Mouse (Mus musculus): ENCODE measurements around the gene Cyp2d9.
"Not testable (repeated sequence)": the region's sequence is repeated elsewhere in the genome, so short reads cannot be mapped to it uniquely, and the experiment has no call there.

Gene Cyp2d9

DNA sequence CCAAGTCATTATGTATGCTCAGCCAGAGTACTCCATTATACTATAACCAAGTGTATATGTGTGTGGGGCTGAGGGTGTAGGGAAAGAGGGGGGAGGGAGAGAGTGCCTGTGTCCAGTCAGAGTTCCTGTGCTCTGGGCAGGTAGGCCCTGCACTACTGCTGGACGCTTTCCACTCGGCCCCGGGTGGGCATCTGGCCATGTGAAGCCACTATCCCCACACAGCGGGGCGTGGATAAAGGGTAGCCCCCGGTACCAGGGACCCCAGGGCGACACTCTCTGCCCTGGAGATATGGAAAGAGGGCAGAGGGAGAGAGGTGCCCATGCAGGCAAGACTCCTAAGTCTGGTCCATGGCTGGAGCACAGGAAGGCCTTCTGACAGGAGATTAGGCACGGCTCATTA lies 12.0 kb downstream of the Cyp2d9 start:
- in situ Hi-C loops (cut with MboI, MseI): no loop called here

- in situ Hi-C loops (cut with MboI, MseI): loop anchor here (5.0 to 10.0 kb wide), 2 partner anchors 58 to 335 kb away; partner anchors contain the start of gene Cyp2d11
Observed at GRCm38 (mm10) chr15:82450045-82450444, 16.8 kb downstream of the Cyp2d9 start.

DNA sequence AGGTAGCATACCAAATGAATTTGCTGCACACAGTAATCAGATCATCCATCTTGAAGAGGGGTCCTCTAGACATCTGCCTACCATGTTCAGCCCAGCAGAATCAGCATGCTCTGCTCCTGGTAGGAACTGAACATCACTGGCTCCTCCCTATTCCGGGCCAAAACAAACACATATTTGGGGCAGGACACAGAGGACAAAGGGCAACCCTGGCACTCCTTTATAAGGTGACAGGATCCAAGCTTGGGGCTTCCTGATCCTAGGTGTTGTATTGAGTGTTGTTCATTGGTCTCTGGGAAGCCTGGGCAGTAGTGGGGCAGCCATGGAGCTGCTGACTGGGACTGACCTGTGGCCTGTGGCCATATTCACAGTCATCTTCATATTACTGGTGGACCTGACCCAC lies 18.9 kb downstream of the Cyp2d9 start:
- in situ Hi-C loops (cut with MboI, MseI): loop anchor here (5.0 to 10.0 kb wide), 2 partner anchors 60 to 333 kb away; partner anchors contain the start of gene Cyp2d11

GRCm38 (mm10) chr15:82453501-82453900 lies 20.3 kb downstream of the Cyp2d9 start:
- in situ Hi-C loops (cut with MboI, MseI): loop anchor here (5.0 to 10.0 kb wide), 2 partner anchors 61 to 331 kb away; partner anchors contain the start of gene Cyp2d11

- in situ Hi-C loops (cut with MboI, MseI): loop anchor here (10.0 kb wide), 1 partner anchor 329 kb away; no protein-coding TSS in a partner anchor
Observed at GRCm38 (mm10) chr15:82456086-82456790, 23.0 kb downstream of the Cyp2d9 start.

DNA sequence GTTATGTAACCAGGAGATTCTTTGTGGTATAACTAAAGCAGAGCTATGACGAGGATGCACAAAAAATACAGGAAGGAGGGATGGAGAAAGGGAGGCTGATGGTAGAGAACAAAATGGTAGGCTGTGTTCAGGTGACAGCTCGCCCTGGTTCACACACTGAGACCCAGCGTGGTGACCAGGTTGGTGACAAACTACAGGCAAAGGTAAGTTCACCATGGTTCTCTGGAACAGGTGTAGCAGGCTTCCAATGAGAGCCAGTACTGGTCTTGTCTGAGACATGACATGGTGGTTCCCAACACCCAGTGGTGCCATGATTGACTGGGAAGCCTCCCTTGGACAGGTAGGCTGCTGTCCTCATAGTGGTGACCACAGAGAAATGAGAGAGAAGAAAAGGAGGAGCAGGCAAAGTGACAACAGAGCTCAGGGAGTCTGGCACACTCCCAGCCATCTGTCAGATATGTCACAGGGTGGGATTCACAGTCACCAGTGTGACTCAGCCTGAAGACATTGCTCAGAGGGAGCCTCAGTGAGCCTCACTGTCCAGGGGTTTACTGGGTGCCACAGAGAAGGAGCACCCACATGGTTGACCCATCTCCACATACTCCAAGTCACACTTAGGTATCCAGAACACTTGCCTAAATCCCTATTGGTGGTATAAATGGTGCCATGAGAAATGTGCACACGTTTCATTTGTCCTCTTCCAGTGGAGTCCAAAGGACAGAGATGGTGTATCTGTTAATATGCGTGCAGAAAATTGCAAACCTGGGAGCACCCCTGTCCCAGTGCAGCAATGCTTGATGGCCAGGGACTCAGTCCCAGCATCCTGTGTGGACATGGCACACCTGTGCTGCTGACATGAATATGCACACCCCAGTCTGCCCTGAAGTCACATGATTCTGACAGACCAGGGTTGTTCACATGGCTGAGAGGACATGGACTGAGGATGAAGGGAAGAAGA lies 24.1 kb downstream of the Cyp2d9 start:
- in situ Hi-C loops (cut with MboI, MseI): loop anchor here (10.0 kb wide), 1 partner anchor 327 kb away; no protein-coding TSS in a partner anchor

GRCm38 (mm10) chr15:82459266-82459665 lies 26.0 kb downstream of the Cyp2d9 start:
- in situ Hi-C loops (cut with MboI, MseI): loop anchor here (10.0 kb wide), 1 partner anchor 326 kb away; no protein-coding TSS in a partner anchor

- in situ Hi-C loops (cut with MboI, MseI): loop anchor here (10.0 kb wide), 1 partner anchor 240 kb away; no protein-coding TSS in a partner anchor
Observed at GRCm38 (mm10) chr15:82464701-82465100, 31.5 kb downstream of the Cyp2d9 start.

GRCm38 (mm10) chr15:82494273-82494672 lies 61.0 kb downstream of the Cyp2d9 start:
- in situ Hi-C loops (cut with MboI, MseI): not testable (repeated sequence)
